Mouse (Mus musculus): ENCODE measurements around the gene Rnf150. TPM values are rescaled to one million over a fixed set of nuclear protein-coding genes. Genes with fewer than 3 reads are reported as not detected.

The Rnf150 gene
- polyA plus RNA-seq (2012): not detected in 2 replicates

- TF ChIP-seq GATA1 (IDR thresholded peaks at IDR 0.05; ENCODE audit: low read length): no peak
Measured at GRCm38 (mm10) chr8:82863041-82863744, at the start of gene Rnf150. TSS of gene Rnf150 (plus strand) at chr8:82863356.

- TF ChIP-seq GATA1 (IDR thresholded peaks at IDR 0.05; ENCODE audit: low read length): no peak
Measured at GRCm38 (mm10) chr8:82826135-82827046, 36.8 kb upstream of the Rnf150 start.

GRCm38 (mm10) chr8:82840415-82840814 is 22.7 kb upstream of the Rnf150 start:
- TF ChIP-seq GATA1 (IDR thresholded peaks at IDR 0.05; ENCODE audit: low read length): no peak

GRCm38 (mm10) chr8:82840963-82841362 is 22.2 kb upstream of the Rnf150 start:
- TF ChIP-seq GATA1 (IDR thresholded peaks at IDR 0.05; ENCODE audit: low read length): no peak

- TF ChIP-seq GATA1 (IDR thresholded peaks at IDR 0.05; ENCODE audit: low read length): no peak
Measured at GRCm38 (mm10) chr8:82841520-82842142, 21.5 kb upstream of the Rnf150 start.

- no peak for TF ChIP-seq GATA1 (IDR thresholded peaks at IDR 0.05; ENCODE audit: low read length)
Measured at GRCm38 (mm10) chr8:82843697-82844096, 19.5 kb upstream of the Rnf150 start.

- no peak for TF ChIP-seq GATA1 (IDR thresholded peaks at IDR 0.05; ENCODE audit: low read length)
Measured at GRCm38 (mm10) chr8:82844413-82844812, 18.7 kb upstream of the Rnf150 start.

- no peak for TF ChIP-seq GATA1 (IDR thresholded peaks at IDR 0.05; ENCODE audit: low read length)
Measured at GRCm38 (mm10) chr8:82846098-82846497, 17.1 kb upstream of the Rnf150 start.

GRCm38 (mm10) chr8:82846730-82847129 is 16.4 kb upstream of the Rnf150 start:
- TF ChIP-seq GATA1 (IDR thresholded peaks at IDR 0.05; ENCODE audit: low read length): no peak

GRCm38 (mm10) chr8:82858541-82859342 is 4.4 kb upstream of the Rnf150 start:
- TF ChIP-seq GATA1 (IDR thresholded peaks at IDR 0.05; ENCODE audit: low read length): no peak

GRCm38 (mm10) chr8:82859343-82859620 is 3.9 kb upstream of the Rnf150 start:
- TF ChIP-seq GATA1 (IDR thresholded peaks at IDR 0.05; ENCODE audit: low read length): no peak

GRCm38 (mm10) chr8:82863745-82864520 is 777 bp downstream of the Rnf150 start:
- TF ChIP-seq GATA1 (IDR thresholded peaks at IDR 0.05; ENCODE audit: low read length): no peak

GRCm38 (mm10) chr8:82864521-82864818 is 1.3 kb downstream of the Rnf150 start:
- no peak for TF ChIP-seq GATA1 (IDR thresholded peaks at IDR 0.05; ENCODE audit: low read length)

GRCm38 (mm10) chr8:82865239-82865638 is 2.1 kb downstream of the Rnf150 start:
- TF ChIP-seq GATA1 (IDR thresholded peaks at IDR 0.05; ENCODE audit: low read length): no peak

GRCm38 (mm10) chr8:82866251-82866650 is 3.1 kb downstream of the Rnf150 start:
- no peak for TF ChIP-seq GATA1 (IDR thresholded peaks at IDR 0.05; ENCODE audit: low read length)

Measured in G1E-ER4 (cell line).